Mouse (Mus musculus): ENCODE results near the gene Cela3b.

Cela3b gene

DNA sequence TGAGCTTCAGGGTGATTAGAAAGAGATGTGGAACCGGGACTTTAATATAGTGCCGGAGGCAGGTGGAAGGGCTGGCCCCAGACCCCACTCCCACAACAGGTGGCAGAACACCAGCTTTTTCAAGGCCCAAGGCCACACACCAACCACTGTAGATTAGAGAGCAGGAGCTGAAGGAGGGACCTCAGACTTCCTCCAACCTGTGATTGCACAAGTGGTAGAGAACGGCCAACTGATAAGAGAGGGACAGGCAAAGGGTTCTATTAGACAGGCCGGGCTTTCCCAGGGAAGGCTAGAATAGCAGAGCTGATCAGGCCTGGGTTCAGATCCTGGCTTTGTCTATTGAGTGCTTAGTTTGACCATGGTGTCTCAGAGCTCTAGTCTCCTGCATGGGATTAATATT is at the start of gene Cela3b:
TSS of gene Cela3b (minus strand) at position 39 of the 400 bp plus-strand sequence.
- no peak for DNase-seq

DNA sequence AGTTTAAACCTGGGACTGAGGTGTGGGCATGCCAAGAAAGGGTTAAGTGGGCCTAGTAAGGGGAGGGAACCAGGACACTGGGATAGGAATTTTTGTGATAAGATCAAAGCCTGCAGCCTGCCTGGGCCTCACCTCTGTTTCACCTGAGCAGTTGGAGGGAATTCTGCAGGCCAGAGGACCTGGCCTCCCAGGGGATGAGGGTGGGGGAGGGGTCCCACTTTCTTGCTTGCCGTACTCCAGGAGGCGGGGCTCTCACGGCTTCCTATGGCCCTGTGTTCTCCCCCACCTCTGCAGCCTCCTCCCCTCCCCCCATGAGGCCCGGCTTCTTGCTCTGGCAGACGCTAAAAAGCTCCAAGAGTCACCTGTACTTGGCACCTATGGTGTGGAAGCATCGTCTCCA is 49.4 kb upstream of the Cela3b start:
- DNase-seq, result no peak

DNA sequence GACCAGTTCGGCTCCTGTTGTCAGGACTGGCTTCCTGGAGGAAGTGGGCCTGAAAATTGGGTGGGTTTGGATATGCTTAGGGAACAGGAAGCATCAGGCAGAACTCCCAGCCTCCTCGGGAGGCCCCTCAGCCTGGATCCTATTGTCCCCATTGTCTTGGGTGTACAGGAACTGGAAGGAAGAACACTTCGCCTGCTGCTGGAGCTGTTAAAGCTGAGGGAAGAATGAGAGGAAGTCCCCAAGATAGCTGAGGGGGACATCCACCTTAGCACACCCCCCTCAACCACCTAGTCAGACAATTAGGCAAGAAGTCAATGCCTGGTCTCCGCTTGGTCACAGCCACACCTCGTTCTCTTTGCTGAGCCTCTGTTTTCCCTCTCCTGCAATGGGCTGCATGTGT is 48.0 kb upstream of the Cela3b start:
- DNase-seq, result no peak

DNA sequence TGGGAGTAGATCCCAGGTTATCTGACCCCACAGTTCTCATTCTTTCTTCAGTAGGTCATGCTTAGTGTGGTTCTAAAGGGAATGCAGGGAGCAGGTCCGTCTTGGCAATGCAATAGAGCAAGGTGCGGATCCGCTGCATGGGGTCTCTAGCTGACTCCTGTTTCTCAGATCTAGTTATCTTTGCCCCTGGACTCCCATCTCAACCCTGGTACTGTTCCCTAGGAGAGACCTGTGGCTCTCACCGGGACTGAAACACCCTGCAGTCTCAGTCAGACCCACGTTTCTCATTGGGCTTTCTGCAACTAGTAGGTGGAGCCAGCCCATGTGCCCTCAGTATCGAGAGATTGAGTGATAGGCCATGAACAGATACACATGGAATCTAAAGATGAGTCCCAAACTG is 47.3 kb upstream of the Cela3b start:
- no peak for DNase-seq

DNA sequence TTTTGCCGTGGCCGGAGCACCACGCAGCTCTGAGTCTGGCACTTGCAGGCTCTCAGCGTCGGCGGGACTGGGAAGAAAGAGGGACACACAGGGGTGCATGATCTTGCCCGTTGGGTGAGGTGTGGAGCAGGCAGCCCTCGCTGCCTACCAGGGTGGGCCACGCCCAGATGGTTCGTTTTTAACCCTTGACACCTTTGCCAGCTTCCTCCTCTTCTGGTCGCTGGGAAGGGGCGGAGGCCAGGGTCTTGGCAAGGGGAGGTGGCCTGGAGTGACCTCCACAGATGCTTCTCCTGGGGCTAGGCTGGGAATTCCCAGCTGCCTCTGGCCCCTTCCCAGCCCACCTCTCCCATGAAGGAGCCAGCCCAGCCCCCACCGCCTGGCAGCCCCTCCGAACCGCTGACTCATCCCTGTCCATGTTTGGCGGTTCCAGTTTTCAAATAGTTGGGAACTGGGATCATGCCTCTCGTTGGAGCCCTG is 46.5 kb upstream of the Cela3b start:
- DNase-seq, result peak in 1 of 2 experiments; percentile 55

DNA sequence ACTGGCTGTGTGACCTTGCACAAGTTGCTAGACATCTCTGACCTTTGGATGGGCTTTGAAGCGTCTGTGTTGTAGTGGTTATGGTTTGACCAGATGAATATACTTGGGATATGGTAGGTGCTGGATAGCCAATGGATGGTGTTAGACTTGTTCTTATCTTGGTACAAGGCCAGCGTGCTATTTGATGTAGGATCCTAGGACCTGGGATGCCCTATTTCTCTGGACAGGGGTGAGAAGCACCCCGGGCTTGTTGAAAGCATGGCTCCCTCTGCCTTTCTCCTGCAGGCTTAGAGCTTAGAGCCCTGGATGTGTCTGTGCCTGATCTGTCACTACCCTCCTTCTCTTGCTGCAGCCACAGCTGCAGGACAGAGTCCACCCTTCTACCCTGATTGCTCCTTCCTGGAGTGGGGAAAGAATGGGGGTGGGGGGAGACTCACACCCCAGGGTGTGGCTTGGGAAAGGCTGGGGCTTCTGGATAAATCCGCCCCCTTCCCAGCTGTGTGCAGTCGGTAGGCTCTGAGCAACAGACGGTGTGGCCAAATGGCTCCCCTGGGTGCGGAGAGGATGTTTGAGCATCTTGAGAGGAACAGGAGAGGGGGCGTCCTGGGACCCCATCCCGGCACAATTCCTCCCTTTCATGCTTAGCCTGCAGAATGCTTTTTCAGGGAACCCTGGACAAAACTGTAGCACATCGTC is 45.9 kb upstream of the Cela3b start:
- no peak for DNase-seq

DNA sequence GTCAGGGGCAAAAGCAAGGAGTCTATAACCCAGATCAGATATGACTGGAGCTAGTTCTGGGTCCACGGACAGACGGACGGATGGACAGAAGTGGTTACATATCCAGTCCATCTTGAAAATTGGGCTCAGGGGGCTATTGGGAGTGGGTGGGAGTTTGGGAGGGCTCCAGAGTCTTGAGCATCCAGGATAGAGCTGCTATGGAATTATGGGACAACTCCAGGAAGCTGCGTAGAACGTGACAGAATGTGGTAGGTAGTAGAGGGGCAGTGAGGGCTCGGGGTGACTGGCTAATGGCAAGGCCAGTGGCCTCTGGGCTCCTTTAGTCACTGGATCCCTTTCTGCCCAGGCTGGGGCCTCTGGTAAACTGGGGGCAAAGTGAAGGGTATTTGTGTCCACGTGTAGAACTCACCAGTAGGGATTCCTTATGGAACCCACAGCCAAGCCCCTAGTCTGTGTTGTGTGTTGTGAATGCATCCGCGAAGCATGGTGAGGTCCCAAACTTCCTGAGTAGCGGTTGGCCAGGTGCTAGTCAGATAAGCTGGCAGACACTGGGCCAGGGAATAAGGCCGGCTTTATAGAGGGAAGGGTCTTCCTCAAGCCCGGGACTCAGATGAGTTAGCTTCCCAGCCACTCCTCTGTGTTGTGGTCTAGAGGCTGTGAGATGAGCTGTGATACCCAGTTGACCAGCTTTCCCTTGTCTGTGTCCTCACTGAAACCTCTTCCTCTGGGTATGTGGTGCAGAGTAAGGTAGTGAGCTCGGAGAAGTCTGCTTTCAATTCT is 45.1 kb upstream of the Cela3b start:
- DNase-seq, result no peak

DNA sequence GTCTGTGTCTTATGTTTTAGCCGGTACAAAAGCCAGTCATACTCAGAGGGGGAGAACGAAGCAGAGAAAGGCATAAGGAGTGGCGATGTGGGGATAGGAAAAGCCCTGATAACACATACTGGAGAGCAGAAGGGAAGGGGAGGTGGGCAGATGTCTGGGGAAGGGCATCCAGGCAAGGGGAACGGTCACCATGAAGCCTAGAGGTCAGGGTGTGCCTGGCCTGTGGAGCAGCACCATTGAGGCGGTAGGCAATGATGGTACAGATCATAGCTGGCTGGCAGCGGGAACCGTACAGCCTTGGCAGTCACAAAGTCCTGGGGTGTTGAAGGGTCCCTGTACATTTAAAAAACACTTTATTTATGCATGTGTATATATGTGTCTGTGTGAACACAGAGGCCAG is 44.4 kb upstream of the Cela3b start:
- no peak for DNase-seq

DNA sequence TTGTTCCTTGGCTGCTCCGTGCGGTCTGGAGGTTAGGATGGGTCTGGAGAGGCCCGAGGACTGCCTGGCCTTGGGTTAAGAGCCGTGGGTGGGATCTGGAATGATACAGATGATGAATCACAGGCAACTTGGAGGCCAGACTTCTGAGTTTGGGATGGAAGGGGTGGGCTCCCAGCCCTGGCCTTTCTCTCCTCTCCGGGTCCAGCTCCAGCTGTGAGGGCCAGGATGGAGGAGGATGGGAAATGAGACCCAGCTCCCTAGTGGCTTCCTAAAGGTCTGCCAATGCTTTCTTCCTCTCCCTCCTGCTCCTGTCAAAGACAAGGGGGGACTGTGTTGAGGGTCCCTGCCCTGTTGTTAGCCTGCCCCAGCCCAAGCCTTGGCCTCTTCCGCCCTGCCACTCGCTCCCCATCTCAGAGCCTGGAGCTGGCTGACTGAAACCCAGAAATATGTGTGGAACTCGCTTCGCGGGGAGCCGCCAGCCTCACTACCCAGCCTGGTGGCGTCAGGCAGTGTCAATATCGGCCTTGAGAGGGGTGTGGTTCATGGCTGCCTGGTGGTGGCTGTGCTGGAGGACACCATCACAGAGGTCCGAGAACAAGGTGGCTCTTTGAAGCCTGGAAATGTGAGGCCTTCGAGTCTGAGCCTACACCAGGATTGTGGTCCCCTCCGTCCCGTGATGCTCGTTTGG is 43.5 kb upstream of the Cela3b start:
- DNase-seq, result no peak

DNA sequence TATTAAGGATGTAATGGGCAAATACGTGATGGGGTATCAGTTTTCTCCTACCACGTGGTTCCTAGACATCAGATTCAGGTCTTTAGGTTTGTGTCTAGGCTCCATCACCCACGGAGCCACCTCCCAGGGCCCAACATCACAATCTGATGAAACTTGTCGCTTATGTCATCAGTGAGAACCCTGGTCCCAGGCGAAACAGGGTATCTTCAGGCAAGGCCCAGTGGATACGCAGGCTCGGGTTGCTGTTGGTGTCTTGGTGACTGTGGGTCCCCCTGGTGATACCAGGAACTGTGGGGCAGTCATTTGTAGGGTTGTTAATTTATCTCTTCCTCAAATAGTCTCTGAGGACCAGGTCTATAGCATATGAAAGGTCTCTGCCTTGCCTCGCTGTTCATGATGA is 42.9 kb upstream of the Cela3b start:
- DNase-seq, result no peak

DNA sequence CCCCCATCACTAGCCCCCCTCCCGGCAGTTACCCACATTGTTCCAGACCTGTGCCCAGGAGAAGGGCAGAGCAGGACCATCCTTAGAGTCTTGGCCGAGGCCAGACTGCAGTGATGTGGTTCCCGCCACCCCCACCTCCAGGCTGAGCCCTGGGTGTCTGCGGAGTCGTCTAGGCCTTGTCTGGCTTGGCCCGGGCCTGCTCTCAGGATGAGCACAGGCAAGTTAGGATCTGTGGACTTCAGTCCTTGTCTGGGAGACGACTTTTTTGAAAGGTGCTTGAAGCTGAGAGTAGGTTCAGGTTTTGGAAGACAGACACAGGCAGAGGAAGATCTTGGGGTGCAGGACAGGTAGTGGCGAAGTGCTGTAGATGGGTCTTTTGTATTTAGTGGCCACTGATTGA is 41.0 kb upstream of the Cela3b start:
- DNase-seq, result no peak

DNA sequence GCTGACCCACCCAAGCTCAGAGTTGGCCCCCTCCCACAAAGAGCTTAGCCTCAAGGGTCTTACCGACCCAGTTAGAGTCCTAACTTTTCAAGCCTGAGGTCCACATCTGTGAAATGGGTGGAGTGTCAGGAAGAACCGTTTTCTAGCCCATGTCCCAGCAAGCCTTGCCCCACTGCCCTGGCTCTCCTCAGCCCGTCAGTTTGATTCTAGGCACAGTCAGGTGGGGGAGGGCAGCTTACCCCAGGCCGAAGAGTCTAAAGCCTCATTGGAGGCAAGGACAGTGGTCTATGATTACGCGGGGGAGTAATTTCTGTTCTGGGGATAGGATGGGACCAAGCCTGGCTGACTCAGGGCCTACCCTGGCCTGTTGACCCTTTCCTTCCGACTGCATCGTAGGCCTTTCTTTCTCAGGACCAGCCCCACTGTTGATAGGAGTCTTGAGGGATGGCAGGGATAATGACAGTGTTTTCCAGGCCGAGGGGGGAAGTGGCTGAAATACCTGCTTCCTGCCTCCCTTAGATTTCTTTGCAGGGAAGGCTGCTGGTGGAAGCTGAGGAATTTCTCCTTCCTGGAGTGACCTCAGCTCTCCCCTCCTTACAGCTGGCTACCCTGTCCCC is 40.5 kb upstream of the Cela3b start:
- no peak for DNase-seq

DNA sequence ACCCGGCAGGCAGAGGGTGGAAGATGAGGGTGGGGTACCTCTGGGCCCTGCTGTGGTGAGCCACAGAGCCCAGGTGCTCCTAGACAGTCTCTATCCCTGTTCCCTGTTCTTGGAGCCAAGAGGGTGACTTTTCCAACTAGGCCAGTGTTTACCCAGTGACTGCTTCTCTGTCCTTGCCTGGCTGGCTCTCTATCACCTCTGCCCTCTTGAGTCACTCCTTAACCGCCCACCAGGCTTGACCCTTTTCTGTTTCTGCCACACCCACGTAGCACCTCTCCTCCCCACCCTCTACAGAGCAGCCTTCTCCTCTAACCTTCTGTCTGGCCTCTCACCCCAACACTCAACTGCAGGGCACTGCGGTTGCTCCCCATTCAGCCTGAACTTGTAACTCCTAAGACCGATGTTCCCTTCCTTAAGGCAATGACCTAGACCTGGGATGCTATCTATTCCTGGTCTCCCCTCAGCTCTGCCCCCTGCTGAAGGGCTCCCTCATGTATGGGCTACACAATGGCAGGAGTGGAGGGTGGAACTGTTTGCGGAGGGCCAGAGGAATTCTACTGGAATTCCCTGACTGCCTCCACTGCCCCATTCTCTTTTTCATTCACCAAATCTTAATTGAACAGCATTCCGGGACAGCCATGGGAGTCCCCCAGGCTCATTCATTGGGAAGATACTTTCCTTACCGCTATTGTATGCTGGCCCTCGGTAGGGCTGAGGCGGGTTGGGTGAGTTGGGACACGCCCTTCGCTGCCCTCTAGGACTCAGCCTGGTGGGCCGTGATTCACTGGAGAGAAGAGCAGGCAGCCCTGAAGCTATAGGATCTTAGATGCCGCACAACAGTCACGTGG is 39.7 kb upstream of the Cela3b start:
- DNase-seq, result no peak

DNA sequence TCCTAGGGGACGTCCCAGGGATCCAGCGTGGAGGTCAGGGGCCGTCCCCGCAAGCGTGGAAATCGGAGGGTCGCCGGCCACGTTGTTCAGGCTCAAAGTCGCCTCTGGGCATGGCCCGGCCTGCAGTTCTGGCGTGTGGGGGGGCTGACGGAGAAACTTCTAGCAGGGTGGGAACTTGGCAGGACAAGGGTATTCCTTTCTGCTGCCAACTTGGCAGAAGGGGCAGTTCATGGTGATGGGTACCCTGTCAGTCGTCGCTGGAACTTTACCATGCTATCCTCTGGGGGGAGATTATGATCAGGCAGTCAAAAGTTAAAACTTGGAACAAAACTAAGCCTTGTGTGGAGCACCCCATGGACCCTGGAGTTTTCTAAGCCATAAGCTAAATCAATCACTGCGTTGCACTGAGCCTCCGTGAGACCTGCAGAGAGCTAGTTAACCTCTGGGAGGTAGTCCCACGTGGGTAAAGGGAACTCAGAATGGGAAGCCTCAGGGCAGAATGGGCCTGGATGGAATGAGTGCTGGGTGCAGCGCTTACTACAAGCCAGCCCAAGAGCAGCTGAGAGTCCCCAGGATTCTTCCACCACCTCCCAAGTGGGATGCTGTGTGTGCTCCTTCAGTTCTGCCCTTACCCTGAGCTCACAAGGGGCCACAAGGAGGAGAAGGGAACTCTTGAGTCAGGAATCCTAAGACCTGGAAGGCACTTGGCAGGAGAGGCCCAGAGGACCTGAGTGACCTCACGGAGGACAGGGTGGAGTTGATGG is 38.9 kb upstream of the Cela3b start:
- DNase-seq, result peak; percentile 39 to 46

DNA sequence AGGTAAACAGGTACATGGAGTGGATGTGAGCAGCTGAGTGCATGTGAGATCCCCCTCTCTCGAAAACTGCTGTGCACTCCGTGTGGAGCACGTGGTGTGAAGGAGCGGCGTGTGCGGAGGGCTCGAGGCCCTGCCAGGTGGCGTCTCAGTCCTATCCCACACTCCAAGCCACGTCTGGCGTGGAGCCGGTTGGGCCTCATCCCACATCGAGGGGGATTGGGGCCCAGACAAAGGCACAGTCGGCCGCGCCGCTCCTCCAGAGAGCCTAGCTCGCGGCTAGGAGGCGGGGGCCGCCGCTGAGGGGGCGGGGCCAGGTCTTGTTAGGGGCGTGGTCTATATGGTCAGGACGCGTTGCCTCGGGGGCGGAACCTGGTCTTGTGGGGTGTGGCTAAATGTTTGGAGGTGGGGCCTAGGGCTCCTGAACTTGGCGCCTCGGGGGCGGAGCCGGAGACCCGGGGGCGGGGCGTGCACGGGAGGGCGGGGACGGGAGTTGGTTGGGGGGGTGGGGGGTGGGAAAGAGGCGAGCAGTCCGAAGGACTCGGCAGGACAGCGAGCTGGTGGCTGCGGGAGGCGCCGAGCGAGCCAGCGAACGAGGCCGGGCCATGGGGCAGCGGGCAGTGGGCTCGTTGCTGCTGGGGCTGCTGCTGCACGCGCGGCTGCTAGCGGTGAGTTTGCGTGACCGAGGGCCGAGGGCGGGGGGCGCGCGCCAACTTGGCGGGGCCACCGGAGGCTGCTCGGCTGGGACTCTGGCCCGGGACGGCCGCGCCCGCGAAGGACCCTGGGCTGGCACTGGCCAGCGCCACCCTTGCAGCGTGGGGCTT is 38.1 kb upstream of the Cela3b start, which contains the start of gene Hspg2:
TSS of gene Hspg2 (plus strand) at position 510 of the 821 bp plus-strand sequence.
- peak; percentile 83 to 86 for DNase-seq

DNA sequence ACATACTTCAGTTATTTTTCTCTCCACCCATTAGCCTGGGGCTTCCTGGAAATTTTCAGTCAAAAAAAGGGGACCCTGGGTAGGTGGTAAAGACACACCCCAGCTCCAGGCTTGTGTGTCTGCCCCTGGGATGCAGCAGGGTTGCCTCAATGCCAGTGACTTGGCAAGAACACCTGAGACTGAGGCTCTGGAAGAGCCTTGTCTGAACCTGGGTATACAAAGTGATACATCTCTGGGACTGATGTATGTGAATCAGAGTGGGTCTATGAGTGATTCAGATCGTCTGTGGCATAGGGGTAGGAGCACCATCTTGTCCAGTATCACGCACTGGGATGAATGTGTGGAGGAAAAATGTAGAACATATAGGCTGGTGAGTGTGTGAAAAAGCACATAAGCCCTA is 37.2 kb upstream of the Cela3b start:
- no peak for DNase-seq

DNA sequence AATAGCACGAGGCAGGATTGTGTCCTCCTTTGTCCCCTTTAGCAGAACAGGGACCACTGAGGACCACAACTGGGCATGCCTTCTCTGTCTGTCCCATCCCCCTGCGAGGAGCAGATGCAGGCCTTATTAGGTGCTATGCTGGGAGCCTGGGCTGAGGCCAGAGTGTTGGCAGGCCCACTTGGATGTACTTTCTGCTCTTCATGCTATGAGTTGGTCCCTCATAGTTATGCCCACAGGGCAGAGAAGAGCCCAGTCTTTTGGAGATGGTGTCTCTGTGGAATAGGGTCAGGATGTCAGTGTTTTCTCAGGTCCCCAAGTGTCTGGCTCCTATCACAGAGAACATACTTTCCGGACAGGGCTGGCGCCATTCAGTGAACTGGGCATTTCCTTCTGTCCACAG is 36.7 kb upstream of the Cela3b start:
- DNase-seq, result no peak

DNA sequence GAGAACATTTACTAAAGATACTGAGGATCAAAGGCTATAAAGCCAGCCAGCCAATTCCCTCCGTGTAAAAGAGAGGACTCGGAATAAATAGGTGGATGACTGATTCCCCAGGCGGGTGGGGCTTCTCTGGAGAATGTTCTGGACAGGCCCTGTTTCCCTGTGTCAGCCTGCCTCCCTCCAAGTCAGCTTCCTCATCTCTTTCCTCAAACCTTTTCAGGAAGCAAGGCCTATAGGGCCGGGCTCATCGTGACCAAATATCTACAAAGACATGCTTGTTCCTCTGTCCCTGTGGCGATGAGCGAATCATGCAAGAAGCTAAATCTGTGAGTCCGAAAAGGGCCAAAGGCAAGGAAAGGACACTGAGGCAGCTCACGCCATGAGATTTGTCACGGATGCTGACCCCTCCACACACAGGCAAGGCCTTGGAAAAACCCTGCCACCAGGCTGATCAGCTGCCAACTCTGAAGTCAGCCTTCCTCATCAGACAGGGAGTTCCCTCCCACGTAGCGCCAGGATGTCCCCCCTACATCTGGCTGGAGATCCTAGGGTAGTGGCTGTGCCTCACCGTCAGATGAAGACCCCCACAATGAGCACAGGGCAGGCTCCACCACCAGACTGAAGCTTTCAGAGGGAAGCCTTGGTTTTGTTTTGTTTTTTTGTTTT is 34.9 kb upstream of the Cela3b start:
- no peak for DNase-seq

DNA sequence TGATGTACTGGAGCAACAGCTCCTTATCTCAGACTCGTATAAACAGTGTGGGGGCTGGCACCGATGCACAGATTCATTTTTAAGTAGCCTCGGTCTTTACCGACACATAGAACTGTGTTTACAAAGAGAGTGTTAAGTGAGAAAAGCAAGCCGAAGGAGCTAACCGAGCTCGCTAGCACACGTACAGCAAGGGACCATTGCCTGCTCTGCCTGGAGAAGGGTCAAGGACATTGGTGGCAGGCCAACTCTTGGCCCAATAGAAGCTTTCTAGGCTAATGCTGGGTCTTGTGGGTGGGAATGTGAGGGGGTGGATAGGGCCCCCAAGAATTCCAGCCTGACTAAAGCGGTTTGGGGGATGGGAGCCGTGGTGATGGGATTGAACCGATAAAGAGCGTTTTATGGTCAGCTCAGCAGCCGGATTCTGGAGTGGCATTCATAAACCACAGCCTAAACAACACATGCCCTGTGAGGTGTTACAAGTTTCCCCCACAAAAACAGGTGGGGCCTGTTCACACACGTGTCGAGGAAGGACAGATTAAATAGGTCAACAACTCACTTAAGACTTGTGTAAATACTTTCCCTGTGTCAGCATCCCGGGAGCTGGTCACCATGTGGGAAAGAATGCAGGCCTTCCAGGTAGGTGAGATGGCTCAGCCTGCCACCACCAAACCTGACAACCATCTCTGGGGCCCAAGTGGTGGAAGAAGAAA is 31.8 kb upstream of the Cela3b start:
- no peak for DNase-seq

Data from cerebellum, postnatal 14 days (tissue).